Mouse (Mus musculus): Measurements from ENCODE around the gene Papola. TPM values are rescaled to one million over a fixed set of nuclear protein-coding genes. Genes with fewer than 3 reads are reported as not detected.

Papola gene
- polyA plus RNA-seq, 1 experiment: 78.6 TPM

GRCm38 (mm10) chr12:105813957-105814356 is 29.5 kb downstream of the Papola start:
- Histone ChIP-seq H3K27me3 (ENCODE audit: control insufficient read depth, insufficient read depth, insufficient read length) (no peaks in the 10 kb centered on the region), H3K4me3 (no peak overlapping the region), H3K4me2 (ENCODE audit: low read depth) (no peak overlapping the region), H3ac (ENCODE audit: control insufficient read depth, insufficient read length) (no peak overlapping the region), H3K79me2 (ENCODE audit: control insufficient read depth, insufficient read depth) (no peaks in the 10 kb centered on the region), H3K36me3 (ENCODE audit: control insufficient read depth, insufficient read depth) (peaks cover 50% of the 10 kb centered on the region)
- TF ChIP-seq MAX (IDR thresholded peaks at IDR 0.05; ENCODE audit: low read depth) (no peak), TCF12 (IDR thresholded peaks at IDR 0.05; ENCODE audit: insufficient read depth, poor library complexity, severe bottlenecking) (no peak), REST (IDR thresholded peaks at IDR 0.05; ENCODE audit: insufficient read depth, insufficient read length) (no peak), USF1 (IDR thresholded peaks at IDR 0.05; ENCODE audit: low read depth) (no peak), POLR2AphosphoS2 (IDR thresholded peaks at IDR 0.05; ENCODE audit: insufficient read length, low read depth) (no peak), CEBPB (IDR thresholded peaks at IDR 0.05; ENCODE audit: insufficient read depth, poor library complexity, severe bottlenecking) (no peak), MYOG (IDR thresholded peaks at IDR 0.05; ENCODE audit: control insufficient read depth in 1 of 3, insufficient read depth in 1 of 3, insufficient read length in 2 of 3, low read depth in 2 of 3) (no peak), E2F4 (IDR thresholded peaks at IDR 0.05; ENCODE audit: insufficient read depth) (no peak), MYOD1 (IDR thresholded peaks at IDR 0.05; ENCODE audit: control insufficient read depth in 1 of 3, insufficient read length in 2 of 3, low read depth in 2 of 3) (no peak), POLR2A (IDR thresholded peaks at IDR 0.05; ENCODE audit: insufficient read length, low read depth) (no peak), TCF3 (IDR thresholded peaks at IDR 0.05; ENCODE audit: insufficient read length, low read depth) (no peak), SRF (IDR thresholded peaks at IDR 0.05; ENCODE audit: control insufficient read depth, insufficient read length, low read depth) (no peak)

- Histone ChIP-seq H3K27me3 (ENCODE audit: control insufficient read depth, insufficient read depth, insufficient read length) (no peaks in the 10 kb centered on the region), H3K4me3 (no peak overlapping the region), H3K36me3 (ENCODE audit: control insufficient read depth, insufficient read depth) (peaks cover 55% of the 10 kb centered on the region), H3ac (ENCODE audit: control insufficient read depth, insufficient read length) (no peak overlapping the region), H3K4me2 (ENCODE audit: low read depth) (no peak overlapping the region), H3K79me2 (ENCODE audit: control insufficient read depth, insufficient read depth) (no peaks in the 10 kb centered on the region)
- TF ChIP-seq SRF (IDR thresholded peaks at IDR 0.05; ENCODE audit: control insufficient read depth, insufficient read length, low read depth) (no peak), POLR2AphosphoS2 (IDR thresholded peaks at IDR 0.05; ENCODE audit: insufficient read length, low read depth) (no peak), E2F4 (IDR thresholded peaks at IDR 0.05; ENCODE audit: insufficient read depth) (no peak), TCF12 (IDR thresholded peaks at IDR 0.05; ENCODE audit: insufficient read depth, poor library complexity, severe bottlenecking) (no peak), MAX (IDR thresholded peaks at IDR 0.05; ENCODE audit: low read depth) (no peak), TCF3 (IDR thresholded peaks at IDR 0.05; ENCODE audit: insufficient read length, low read depth) (no peak), POLR2A (IDR thresholded peaks at IDR 0.05; ENCODE audit: insufficient read length, low read depth) (no peak), REST (IDR thresholded peaks at IDR 0.05; ENCODE audit: insufficient read depth, insufficient read length) (no peak), MYOD1 (IDR thresholded peaks at IDR 0.05; ENCODE audit: control insufficient read depth in 1 of 3, insufficient read length in 2 of 3, low read depth in 2 of 3) (no peak), MYOG (IDR thresholded peaks at IDR 0.05; ENCODE audit: control insufficient read depth in 1 of 3, insufficient read depth in 1 of 3, insufficient read length in 2 of 3, low read depth in 2 of 3) (no peak), CEBPB (IDR thresholded peaks at IDR 0.05; ENCODE audit: insufficient read depth, poor library complexity, severe bottlenecking) (no peak)
Observed at GRCm38 (mm10) chr12:105823472-105823871, 39.0 kb downstream of the Papola start.

- no peak overlapping the region for H3K4me2 ChIP-seq (ENCODE audit: low read depth)
- H3ac ChIP-seq (ENCODE audit: control insufficient read depth, insufficient read length): no peak overlapping the region
- TF ChIP-seq USF1 (IDR thresholded peaks at IDR 0.05; ENCODE audit: low read depth) (no peak), MAX (IDR thresholded peaks at IDR 0.05; ENCODE audit: low read depth) (no peak), E2F4 (IDR thresholded peaks at IDR 0.05; ENCODE audit: insufficient read depth) (no peak), POLR2A (IDR thresholded peaks at IDR 0.05; ENCODE audit: insufficient read length, low read depth) (no peak), TCF3 (IDR thresholded peaks at IDR 0.05; ENCODE audit: insufficient read length, low read depth) (no peak), MYOD1 (IDR thresholded peaks at IDR 0.05; ENCODE audit: control insufficient read depth in 1 of 3, insufficient read length in 2 of 3, low read depth in 2 of 3) (no peak), CEBPB (IDR thresholded peaks at IDR 0.05; ENCODE audit: insufficient read depth, poor library complexity, severe bottlenecking) (no peak), TCF12 (IDR thresholded peaks at IDR 0.05; ENCODE audit: insufficient read depth, poor library complexity, severe bottlenecking) (no peak), REST (IDR thresholded peaks at IDR 0.05; ENCODE audit: insufficient read depth, insufficient read length) (no peak), MYOG (IDR thresholded peaks at IDR 0.05; ENCODE audit: control insufficient read depth in 1 of 3, insufficient read depth in 1 of 3, insufficient read length in 2 of 3, low read depth in 2 of 3) (no peak), POLR2AphosphoS2 (IDR thresholded peaks at IDR 0.05; ENCODE audit: insufficient read length, low read depth) (no peak), SRF (IDR thresholded peaks at IDR 0.05; ENCODE audit: control insufficient read depth, insufficient read length, low read depth) (no peak)
- H3K27me3 ChIP-seq (ENCODE audit: control insufficient read depth, insufficient read depth, insufficient read length): no peaks in the 10 kb centered on the region
- H3K79me2 ChIP-seq (ENCODE audit: control insufficient read depth, insufficient read depth): no peaks in the 10 kb centered on the region
- H3K4me3 ChIP-seq: no peak overlapping the region
- H3K36me3 ChIP-seq (ENCODE audit: control insufficient read depth, insufficient read depth): peaks cover 58% of the 10 kb centered on the region
Observed at GRCm38 (mm10) chr12:105824743-105825142, 40.2 kb downstream of the Papola start.

GRCm38 (mm10) chr12:105825266-105825665 is 40.8 kb downstream of the Papola start:
- peaks cover 60% of the 10 kb centered on the region for H3K36me3 ChIP-seq (ENCODE audit: control insufficient read depth, insufficient read depth)
- no peaks in the 10 kb centered on the region for H3K27me3 ChIP-seq (ENCODE audit: control insufficient read depth, insufficient read depth, insufficient read length)
- TF ChIP-seq TCF12 (IDR thresholded peaks at IDR 0.05; ENCODE audit: insufficient read depth, poor library complexity, severe bottlenecking) (no peak), SRF (IDR thresholded peaks at IDR 0.05; ENCODE audit: control insufficient read depth, insufficient read length, low read depth) (no peak)
- H3K4me3 ChIP-seq: no peak overlapping the region
- H3K4me2 ChIP-seq (ENCODE audit: low read depth): no peak overlapping the region
- H3ac ChIP-seq (ENCODE audit: control insufficient read depth, insufficient read length): no peak overlapping the region
- no peaks in the 10 kb centered on the region for H3K79me2 ChIP-seq (ENCODE audit: control insufficient read depth, insufficient read depth)

GRCm38 (mm10) chr12:105832541-105832940 is 48.0 kb downstream of the Papola start:
- Histone ChIP-seq H3ac (ENCODE audit: control insufficient read depth, insufficient read length) (no peak overlapping the region), H3K4me3 (no peak overlapping the region)

More at GRCm38 (mm10) chr12:105832541-105832940, 48.0 kb downstream of the Papola start:
- H3K4me2 ChIP-seq (ENCODE audit: low read depth): no peak overlapping the region
- H3K79me2 ChIP-seq (ENCODE audit: control insufficient read depth, insufficient read depth): no peaks in the 10 kb centered on the region
- peaks cover 85% of the 10 kb centered on the region for H3K36me3 ChIP-seq (ENCODE audit: control insufficient read depth, insufficient read depth)
- TF ChIP-seq TCF3 (IDR thresholded peaks at IDR 0.05; ENCODE audit: insufficient read length, low read depth) (no peak), E2F4 (IDR thresholded peaks at IDR 0.05; ENCODE audit: insufficient read depth) (no peak), TCF12 (IDR thresholded peaks at IDR 0.05; ENCODE audit: insufficient read depth, poor library complexity, severe bottlenecking) (no peak), POLR2AphosphoS2 (IDR thresholded peaks at IDR 0.05; ENCODE audit: insufficient read length, low read depth) (no peak), MAX (IDR thresholded peaks at IDR 0.05; ENCODE audit: low read depth) (no peak), REST (IDR thresholded peaks at IDR 0.05; ENCODE audit: insufficient read depth, insufficient read length) (no peak), MYOG (IDR thresholded peaks at IDR 0.05; ENCODE audit: control insufficient read depth in 1 of 3, insufficient read depth in 1 of 3, insufficient read length in 2 of 3, low read depth in 2 of 3) (no peak), CEBPB (IDR thresholded peaks at IDR 0.05; ENCODE audit: insufficient read depth, poor library complexity, severe bottlenecking) (no peak), USF1 (IDR thresholded peaks at IDR 0.05; ENCODE audit: low read depth) (no peak), MYOD1 (IDR thresholded peaks at IDR 0.05; ENCODE audit: control insufficient read depth in 1 of 3, insufficient read length in 2 of 3, low read depth in 2 of 3) (no peak), POLR2A (IDR thresholded peaks at IDR 0.05; ENCODE audit: insufficient read length, low read depth) (no peak), SRF (IDR thresholded peaks at IDR 0.05; ENCODE audit: control insufficient read depth, insufficient read length, low read depth) (no peak)
- H3K27me3 ChIP-seq (ENCODE audit: control insufficient read depth, insufficient read depth, insufficient read length): no peaks in the 10 kb centered on the region
